Mouse (Mus musculus) olfactory bulb, adult 2 months (tissue): Measurements from ENCODE around the gene Pik3cd. TPM values are rescaled to one million over a fixed set of nuclear protein-coding genes. Genes with fewer than 3 reads are reported as not detected.

ENCODE experiments used
- H3K27ac ChIP-seq: fragments of 200-500 bp; 2 replicates; pipeline ENCODE4 v1.5.1; 2012; ENCODE audit warnings: low read depth, low read length; ENCODE audit not compliant: insufficient read depth
- H3K4me1 ChIP-seq: fragments of 200-500 bp; 2 replicates; pipeline ENCODE4 v1.6.1; 2012; ENCODE audit warnings: low read length; ENCODE audit not compliant: control insufficient read depth, insufficient read depth
- H3K4me3 ChIP-seq: fragments of 200-500 bp; 2 replicates; pipeline ENCODE4 v1.5.1; 2012; ENCODE audit warnings: mild to moderate bottlenecking, low read depth, low read length, moderate library complexity; ENCODE audit not compliant: insufficient read depth
- CTCF ChIP-seq: fragments of 200-500 bp; IDR thresholded peaks from 2 replicates; pipeline ENCODE4 v1.5.1; 2012; ENCODE audit warnings: low read depth, mild to moderate bottlenecking, low read length, moderate library complexity; ENCODE audit not compliant: insufficient read depth
- POLR2A ChIP-seq: fragments of 200-500 bp; IDR thresholded peaks from 2 replicates; pipeline ENCODE4 v1.6.1; 2012; ENCODE audit warnings: mild to moderate bottlenecking, low read depth, low read length, moderate library complexity; ENCODE audit not compliant: insufficient read depth
- WGBS: fragments of 180-500 bp; shearing (Covaris S2); methylation state at CpG from one replicate; pipeline ENCODE4 v1.1.7; 2018; 5-methylcytosine and 5-hydroxymethylcytosine counted together
- polyA plus RNA-seq: library from polyadenylated mRNA; stranded (reverse); fragments of >200 nt; gene quantifications from 2 replicates; pipeline ENCODE4 v1.2.4, GENCODE M21; 2012; ENCODE audit warnings: low replicate concordance; ENCODE audit not compliant: missing spikeins, insufficient read depth, insufficient read length

Gene Pik3cd
- polyA plus RNA-seq, 1 experiment, result not detected

GRCm38 (mm10) chr4:149737383-149738324 is 35.3 kb upstream of the Pik3cd start, which contains the start of gene Tmem201:
TSS of gene Tmem201 (minus strand) at chr4:149738044.
- TF ChIP-seq POLR2A, result peak; percentile 76
- peak; percentile 80 for TF ChIP-seq CTCF
- Histone ChIP-seq H3K27ac (no peak within 1 kb of the TSS), H3K4me1 (peaks cover 44% of the 10 kb centered on the region), H3K4me3 (peak within 1 kb of the TSS; percentile 71)
- under 1% methylated on average over 97 of the region's 97 CpGs for WGBS

DNA sequence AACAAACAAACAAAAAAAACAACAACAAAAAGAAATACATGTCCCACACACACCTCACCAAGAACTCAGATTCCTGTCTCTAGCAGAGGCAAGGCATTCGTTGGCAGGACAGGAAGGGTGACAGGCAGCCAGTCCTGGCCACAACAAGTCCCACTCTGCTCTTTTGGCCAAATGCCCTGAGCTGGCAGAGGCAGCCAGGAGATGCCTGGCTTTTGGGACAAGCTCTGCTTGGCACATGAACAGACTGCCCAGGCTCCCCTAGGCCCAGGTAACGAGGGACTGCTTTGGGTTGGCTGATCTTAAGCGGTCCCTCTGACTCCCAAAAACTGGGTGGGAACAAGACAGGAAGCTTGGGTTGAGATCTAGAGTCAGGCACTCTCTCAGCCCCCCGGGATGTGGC is 34.2 kb upstream of the Pik3cd start:
- peak overlapping the region; percentile 71 for H3K4me3 ChIP-seq
- H3K27ac ChIP-seq, result no peak overlapping the region
- WGBS, result 10% methylated on average over 4 of the region's 4 CpGs
- H3K4me1 ChIP-seq, result peaks cover 55% of the 10 kb centered on the region
- TF ChIP-seq POLR2A (no peak), CTCF (no peak)

DNA sequence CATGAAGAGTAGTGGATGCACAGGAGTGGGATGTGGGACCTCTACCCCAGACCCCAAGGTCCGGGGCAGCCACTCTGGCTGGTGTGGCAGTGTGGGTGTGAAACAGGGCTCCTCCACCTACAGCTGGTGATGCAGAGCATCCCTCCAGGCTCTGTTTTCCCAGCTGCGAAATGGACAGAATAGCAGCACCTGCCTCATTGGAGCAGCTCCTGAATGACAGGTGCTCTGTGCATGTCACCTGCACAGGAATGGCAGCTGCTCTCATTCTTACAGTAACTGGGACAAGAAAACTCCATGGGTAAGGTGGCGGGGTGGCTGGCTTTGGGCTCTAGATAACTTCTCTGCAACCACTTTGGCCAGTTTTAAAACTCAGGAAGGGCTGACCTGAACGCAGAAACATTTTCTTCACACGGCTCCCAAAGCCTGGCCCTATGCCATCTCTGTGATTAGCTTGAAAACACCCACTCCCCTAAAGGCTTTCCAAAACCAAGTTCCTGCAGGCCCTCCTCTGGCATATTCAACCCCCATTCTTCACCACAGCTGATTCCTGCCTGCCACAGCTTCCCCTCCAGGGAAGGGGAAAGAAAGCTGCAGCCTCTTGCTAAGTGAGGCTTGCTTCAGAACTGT is 33.4 kb upstream of the Pik3cd start:
- H3K4me1 ChIP-seq, result peaks cover 64% of the 10 kb centered on the region
- peak overlapping the region; percentile 2 for H3K4me3 ChIP-seq
- TF ChIP-seq POLR2A (no peak), CTCF (no peak)
- H3K27ac ChIP-seq, result no peak overlapping the region
- 58% methylated on average over 5 of the region's 5 CpGs for WGBS

DNA sequence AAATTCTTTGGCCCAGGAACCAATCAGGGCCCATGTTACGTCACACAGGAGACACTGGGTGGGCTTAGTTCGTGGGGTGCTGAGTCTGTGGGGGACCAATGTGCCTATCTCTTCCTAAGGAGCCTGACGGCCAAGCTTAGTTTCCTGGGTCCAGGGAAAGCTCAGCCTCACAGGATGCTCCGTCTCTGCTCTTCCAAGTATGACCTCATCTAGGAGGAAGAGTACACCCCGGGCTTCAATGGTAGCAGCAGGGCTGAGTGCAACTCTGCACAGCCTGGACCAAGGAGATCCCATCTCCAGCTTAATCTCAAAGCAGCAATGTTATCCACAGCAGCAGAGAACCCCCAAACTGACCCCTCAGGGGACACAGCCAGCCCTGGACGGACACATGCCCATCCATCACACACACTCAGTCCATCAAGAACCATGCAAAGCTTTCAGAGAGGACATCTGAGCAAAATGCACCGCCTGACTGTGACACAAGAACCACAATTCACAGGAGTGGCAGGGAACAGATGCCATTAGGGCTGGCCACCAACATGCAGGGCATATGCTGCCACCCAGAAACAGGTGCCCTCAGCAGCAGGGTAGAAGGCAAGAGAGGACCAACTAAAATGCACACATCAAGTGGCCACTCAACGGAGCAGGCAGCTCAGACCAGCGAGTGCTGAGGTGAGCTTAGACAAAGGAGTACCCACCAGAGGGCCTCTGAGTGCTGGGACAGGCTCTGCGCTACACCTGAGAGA is 32.5 kb upstream of the Pik3cd start:
- TF ChIP-seq CTCF (no peak), POLR2A (no peak)
- H3K4me3 ChIP-seq, result no peak overlapping the region
- H3K4me1 ChIP-seq, result peaks cover 67% of the 10 kb centered on the region
- 69% methylated on average over 10 of the region's 10 CpGs for WGBS
- H3K27ac ChIP-seq, result peak overlapping the region; percentile 88

DNA sequence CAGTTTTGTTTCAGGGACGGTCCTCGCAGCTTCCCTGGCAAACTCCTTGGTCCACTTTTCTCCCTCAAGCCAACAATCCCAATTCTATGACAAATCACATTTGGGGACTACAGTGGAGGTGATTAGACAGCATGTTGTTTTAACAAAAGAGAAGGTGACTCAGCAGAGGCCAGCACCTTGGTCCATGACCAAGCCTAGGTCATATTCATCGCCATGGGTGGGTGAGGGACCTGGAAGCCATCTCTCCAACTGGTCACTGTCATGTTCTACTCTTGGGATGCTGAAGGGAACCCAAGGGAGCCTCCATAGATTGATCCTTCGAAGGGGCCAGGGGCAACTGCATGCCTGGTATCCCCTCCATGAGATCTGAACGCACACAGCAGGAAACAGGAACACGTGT is 31.9 kb upstream of the Pik3cd start:
- 77% methylated on average over 6 of the region's 6 CpGs for WGBS
- Histone ChIP-seq H3K4me1 (peaks cover 73% of the 10 kb centered on the region), H3K4me3 (no peak overlapping the region), H3K27ac (peak overlapping the region; percentile 88)
- TF ChIP-seq POLR2A (no peak), CTCF (no peak)

- peak overlapping the region; percentile 88 for H3K27ac ChIP-seq
- H3K4me3 ChIP-seq, result no peak overlapping the region
- peaks cover 77% of the 10 kb centered on the region for H3K4me1 ChIP-seq
- no peak for TF ChIP-seq CTCF
- no peak for TF ChIP-seq POLR2A
- 35% methylated on average over 6 of the region's 6 CpGs for WGBS
These were observed 31.4 kb upstream of the Pik3cd start for GRCm38 (mm10) chr4:149733748-149734147.

GRCm38 (mm10) chr4:149732800-149733199 is 30.4 kb upstream of the Pik3cd start:
- peaks cover 77% of the 10 kb centered on the region for H3K4me1 ChIP-seq
- WGBS, result 35% methylated on average over 10 of the region's 10 CpGs
- TF ChIP-seq POLR2A (no peak), CTCF (no peak)
- H3K27ac ChIP-seq, result peak overlapping the region; percentile 88
- no peak overlapping the region for H3K4me3 ChIP-seq

DNA sequence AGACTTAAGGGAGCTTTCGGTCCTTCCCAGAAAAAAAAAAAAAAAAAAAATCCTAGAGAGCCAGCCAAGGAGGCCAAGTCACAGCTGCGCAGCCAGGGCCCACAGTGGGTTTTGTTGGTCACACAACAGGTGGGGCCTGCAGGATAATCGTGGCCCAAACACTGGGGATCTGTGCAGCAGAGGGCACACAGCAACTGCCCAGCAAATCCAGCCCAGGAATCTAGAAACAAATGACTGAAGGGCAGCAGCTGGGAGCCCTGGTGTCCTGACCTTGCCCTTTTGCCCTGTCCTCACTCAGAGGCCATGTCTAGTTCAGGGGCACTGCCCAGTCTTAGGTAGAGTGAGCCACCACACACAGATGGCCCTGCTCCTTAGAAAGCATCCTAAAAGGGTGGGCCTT is 29.9 kb upstream of the Pik3cd start:
- H3K27ac ChIP-seq, result peak overlapping the region; percentile 88
- no peak overlapping the region for H3K4me3 ChIP-seq
- 56% methylated on average over 3 of the region's 3 CpGs for WGBS
- H3K4me1 ChIP-seq, result peaks cover 77% of the 10 kb centered on the region
- TF ChIP-seq POLR2A (no peak), CTCF (no peak)
